Mouse (Mus musculus) hindbrain, embryonic 12.5 days (tissue): ENCODE measurements around the gene Prox2. TPM values are rescaled to one million over a fixed set of nuclear protein-coding genes. Genes with fewer than 3 reads are reported as not detected.
"Not testable (repeated sequence)": the region's sequence is repeated elsewhere in the genome, so short reads cannot be mapped to it uniquely, and the experiment has no call there.

ENCODE experiments used
- ATAC-seq: fragments of 200-750 bp; cut with Nextera tagmentation; 2 replicates; pipeline ENCODE4 v1.8.0; 2017; ENCODE audit warnings: moderate TSS enrichment; ENCODE audit not compliant: low FRiP score
- H3K27ac ChIP-seq: fragments of 300-500 bp; sonication (generic); 2 replicates; pipeline ENCODE4 v1.5.1; 2016; ENCODE audit warnings: mild to moderate bottlenecking
- H3K27me3 ChIP-seq: fragments of 300-500 bp; sonication (generic); 2 replicates; pipeline ENCODE4 v1.6.1; 2016; ENCODE audit warnings: mild to moderate bottlenecking
- H3K36me3 ChIP-seq: fragments of 300-500 bp; sonication (generic); 2 replicates; pipeline ENCODE4 v1.6.1; 2016; ENCODE audit warnings: mild to moderate bottlenecking
- H3K4me1 ChIP-seq: fragments of 300-500 bp; sonication (generic); 2 replicates; pipeline ENCODE4 v1.6.1; 2016
- H3K4me2 ChIP-seq: fragments of 300-500 bp; sonication (generic); replicated peaks from 2 replicates; pipeline ENCODE4 v1.6.1; 2016; ENCODE audit warnings: mild to moderate bottlenecking
- H3K4me3 ChIP-seq: fragments of 300-500 bp; sonication (generic); 2 replicates; pipeline ENCODE4 v1.5.1; 2016; ENCODE audit warnings: mild to moderate bottlenecking
- H3K9ac ChIP-seq: fragments of 300-500 bp; sonication (generic); 2 replicates; pipeline ENCODE4 v1.6.1; 2016; ENCODE audit warnings: mild to moderate bottlenecking, moderate library complexity
- H3K9me3 ChIP-seq: fragments of 300-500 bp; sonication (generic); replicated peaks from 2 replicates; pipeline ENCODE4 v1.6.1; 2016; ENCODE audit warnings: mild to moderate bottlenecking
- WGBS: fragments of 180-500 bp; shearing (Covaris S2); methylation state at CpG from one replicate; pipeline ENCODE4 v1.1.7; 2016; 5-methylcytosine and 5-hydroxymethylcytosine counted together
- polyA plus RNA-seq: library from polyadenylated mRNA; unstranded; fragments of >200 nt; fragmentation: Nextera tagmentation; extraction: Ambion mirVana; gene quantifications from 2 replicates; pipeline ENCODE4 v1.2.1, GENCODE M21; 2016

Prox2 gene
- polyA plus RNA-seq, 1 experiment from 2014 or later: 3.2 TPM

DNA sequence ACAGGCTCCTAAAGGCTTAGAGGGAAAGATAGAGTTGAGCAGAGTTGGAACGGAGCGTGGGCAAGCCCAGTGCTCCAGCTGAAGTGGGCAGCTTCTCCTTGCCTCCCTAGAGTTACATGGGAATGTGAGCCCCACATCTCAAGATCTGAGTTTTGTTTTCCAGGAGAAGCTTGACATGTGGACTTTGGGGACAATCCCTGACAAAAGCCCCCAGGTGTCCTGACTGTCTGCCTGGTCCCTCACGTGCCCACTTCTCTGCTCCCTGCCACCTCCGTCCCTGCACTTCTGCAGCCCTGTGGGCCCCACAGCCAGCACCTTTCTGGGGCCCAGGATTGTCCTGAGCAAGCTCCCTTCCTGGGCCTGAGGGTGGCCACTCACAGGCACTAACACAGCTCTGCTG, 34.3 kb upstream of the Prox2 start:
- Histone ChIP-seq H3K4me2 (no peak overlapping the region), H3K27me3 (peaks cover 6% of the 10 kb centered on the region; the same call in 1 of the 2 replicates), H3K36me3 (peaks cover 3% of the 10 kb centered on the region; the same call in 1 of the 2 replicates), H3K9ac (no peak overlapping the region), H3K4me3 (no peak overlapping the region), H3K27ac (no peak overlapping the region), H3K4me1 (peaks cover 14% of the 10 kb centered on the region), H3K9me3 (no peaks in the 10 kb centered on the region)
- 96% methylated on average over 4 of the region's 4 CpGs for WGBS
- no peak for ATAC-seq

DNA sequence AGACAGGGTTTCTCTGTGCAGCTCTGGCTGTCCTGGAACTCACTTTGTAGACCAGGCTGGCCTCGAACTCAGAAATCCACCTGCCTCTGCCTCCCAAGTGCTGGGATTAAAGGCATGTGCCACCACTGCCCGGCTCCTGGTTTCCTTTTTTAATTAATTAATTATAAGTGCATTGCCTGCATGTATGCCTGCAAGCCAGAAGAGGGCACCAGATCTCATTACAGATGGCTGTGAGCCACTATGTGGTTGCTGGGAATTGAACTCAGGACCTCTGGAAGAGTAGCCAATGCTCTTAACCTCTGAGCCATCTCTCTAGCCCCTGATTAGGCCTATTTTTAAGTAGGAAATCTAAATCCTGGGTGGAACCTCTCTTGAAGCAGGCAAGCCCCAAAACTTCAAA, 33.7 kb upstream of the Prox2 start:
- not testable (repeated sequence) for H3K4me2 ChIP-seq, ATAC-seq, H3K9me3 ChIP-seq, H3K27ac ChIP-seq, H3K4me3 ChIP-seq, H3K36me3 ChIP-seq, H3K27me3 ChIP-seq, H3K9ac ChIP-seq
- H3K4me1 ChIP-seq: peaks cover 14% of the 10 kb centered on the region
- 67% methylated on average over 2 of the region's 2 CpGs for WGBS

- Histone ChIP-seq H3K4me1 (peaks cover 14% of the 10 kb centered on the region), H3K27me3 (0 out of 2 replicates have a peak, but pooled peaks cover 4% of the 10 kb centered on the region), H3K36me3 (peaks cover 3% of the 10 kb centered on the region; the same call in 1 of the 2 replicates), H3K4me2 (no peak overlapping the region), H3K9me3 (no peaks in the 10 kb centered on the region), H3K27ac (no peak overlapping the region), H3K4me3 (no peak overlapping the region), H3K9ac (no peak overlapping the region)
- no peak for ATAC-seq
- WGBS: 12% methylated on average over 4 of the region's 4 CpGs
Measured at GRCm38 (mm10) chr12:85142803-85143202, 32.2 kb upstream of the Prox2 start.

DNA sequence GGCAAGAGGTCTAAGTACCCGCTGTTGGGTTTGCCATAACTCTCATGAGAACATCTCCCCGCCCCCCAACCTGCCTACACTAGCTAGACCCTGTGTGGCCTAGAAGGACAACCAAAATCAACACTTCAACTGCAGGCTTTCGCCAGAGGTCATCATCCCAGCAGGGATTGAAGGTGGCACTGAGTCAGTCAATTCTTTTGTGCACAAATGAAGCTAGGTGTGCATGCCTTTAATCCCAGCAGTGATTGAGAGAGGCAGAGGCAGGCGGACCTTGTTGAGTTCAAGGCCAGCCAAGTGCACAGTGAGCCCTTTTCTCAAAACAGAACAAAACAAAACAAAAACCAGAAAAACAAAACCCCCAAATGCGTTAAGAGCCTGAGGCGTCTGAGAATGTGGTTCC, 30.5 kb upstream of the Prox2 start:
- no peak for ATAC-seq
- Histone ChIP-seq H3K27me3 (0 out of 2 replicates have a peak, but pooled peaks cover 4% of the 10 kb centered on the region), H3K4me1 (peaks cover 6% of the 10 kb centered on the region), H3K9ac (no peak overlapping the region), H3K4me3 (no peak overlapping the region), H3K27ac (no peak overlapping the region), H3K9me3 (no peaks in the 10 kb centered on the region), H3K4me2 (no peak overlapping the region), H3K36me3 (no peaks in the 10 kb centered on the region)
- 76% methylated on average over 6 of the region's 6 CpGs for WGBS

GRCm38 (mm10) chr12:85140036-85140701, 29.6 kb upstream of the Prox2 start:
- no peak for ATAC-seq
- Histone ChIP-seq H3K27ac (no peak overlapping the region), H3K4me1 (no peaks in the 10 kb centered on the region), H3K9ac (no peak overlapping the region), H3K9me3 (no peaks in the 10 kb centered on the region), H3K27me3 (0 out of 2 replicates have a peak, but pooled peaks cover 4% of the 10 kb centered on the region), H3K4me2 (no peak overlapping the region), H3K36me3 (peaks cover 8% of the 10 kb centered on the region), H3K4me3 (no peak overlapping the region)
- 45% methylated on average over 18 of the region's 18 CpGs for WGBS

DNA sequence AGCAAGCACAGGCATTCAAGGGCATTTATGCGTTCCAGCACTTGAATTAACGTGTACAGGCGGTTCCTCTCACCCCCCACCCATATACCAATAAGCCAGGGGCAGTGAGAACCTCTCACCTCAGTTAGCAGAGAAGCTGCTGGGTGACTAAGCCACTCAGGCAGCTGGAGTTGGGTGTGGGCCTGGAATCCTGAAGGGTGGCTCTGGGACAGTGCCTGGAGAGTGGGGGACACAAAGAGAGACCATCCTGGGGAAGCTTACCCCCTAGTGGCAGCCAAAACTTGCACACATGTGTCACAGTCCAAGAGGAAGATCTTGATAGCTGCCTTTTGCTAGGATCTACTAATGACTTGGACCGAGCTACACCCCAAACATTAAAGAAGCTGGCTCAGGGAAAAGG, 26.1 kb upstream of the Prox2 start:
- Histone ChIP-seq H3K4me2 (no peak overlapping the region), H3K4me1 (no peaks in the 10 kb centered on the region), H3K9ac (no peak overlapping the region), H3K27me3 (0 out of 2 replicates have a peak, but pooled peaks cover 4% of the 10 kb centered on the region), H3K9me3 (no peaks in the 10 kb centered on the region), H3K27ac (no peak overlapping the region), H3K36me3 (peaks cover 38% of the 10 kb centered on the region), H3K4me3 (no peak overlapping the region)
- 81% methylated on average over 4 of the region's 4 CpGs for WGBS
- ATAC-seq: no peak

GRCm38 (mm10) chr12:85135513-85136470, 25.2 kb upstream of the Prox2 start:
- Histone ChIP-seq H3K9ac (no peak overlapping the region), H3K9me3 (no peaks in the 10 kb centered on the region), H3K36me3 (peaks cover 45% of the 10 kb centered on the region), H3K27ac (no peak overlapping the region), H3K4me1 (no peaks in the 10 kb centered on the region), H3K4me3 (no peak overlapping the region), H3K4me2 (no peak overlapping the region), H3K27me3 (0 out of 2 replicates have a peak, but pooled peaks cover 3% of the 10 kb centered on the region)
- WGBS: 82% methylated on average over 19 of the region's 19 CpGs
- no peak for ATAC-seq

DNA sequence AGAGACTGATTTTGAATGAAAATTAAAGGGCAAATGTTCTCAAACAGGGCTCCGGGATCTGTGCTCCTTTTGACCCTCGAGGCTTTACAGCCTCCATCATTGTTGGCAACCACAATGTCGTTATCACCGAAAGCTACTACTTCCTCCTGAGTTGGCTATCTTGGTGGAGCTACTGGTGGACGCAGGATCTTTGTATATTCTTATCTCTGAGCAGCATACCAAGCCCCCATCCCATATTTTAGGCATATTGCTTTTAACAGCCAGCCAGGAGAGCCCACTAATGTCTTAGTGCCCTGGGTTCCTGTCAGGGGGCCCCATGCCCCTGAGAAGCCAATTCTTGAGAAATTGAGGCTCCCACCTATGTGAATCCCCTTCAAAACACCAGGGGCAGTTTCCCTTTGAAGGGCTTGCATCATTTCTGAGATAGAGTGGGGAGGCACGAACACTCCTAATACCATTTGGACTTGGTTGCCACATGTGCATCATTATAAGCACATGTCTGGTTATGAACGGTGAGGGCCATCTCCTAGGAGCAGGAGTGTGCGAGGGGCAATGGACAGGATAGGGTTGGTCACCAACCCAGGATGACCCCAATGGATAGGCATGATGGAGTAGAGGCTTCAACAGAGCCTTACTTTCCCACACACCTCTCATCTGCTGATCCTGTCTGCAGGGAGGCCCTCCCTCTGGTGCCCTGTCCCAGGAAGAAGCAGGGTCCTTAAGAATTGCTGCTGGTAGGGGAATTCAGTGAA, 23.7 kb upstream of the Prox2 start:
- Histone ChIP-seq H3K27me3 (no peaks in the 10 kb centered on the region), H3K9me3 (no peaks in the 10 kb centered on the region), H3K4me3 (no peak overlapping the region), H3K4me1 (no peaks in the 10 kb centered on the region), H3K36me3 (peaks cover 61% of the 10 kb centered on the region), H3K9ac (no peak overlapping the region), H3K4me2 (no peak overlapping the region), H3K27ac (no peak overlapping the region)
- no peak for ATAC-seq
- 86% methylated on average over 8 of the region's 8 CpGs for WGBS

- WGBS: 91% methylated on average over 6 of the region's 6 CpGs
- no peak overlapping the region for H3K9ac ChIP-seq
- H3K4me3 ChIP-seq: no peak overlapping the region
- no peaks in the 10 kb centered on the region for H3K27me3 ChIP-seq
- H3K4me2 ChIP-seq: no peak overlapping the region
- ATAC-seq: no peak
- H3K9me3 ChIP-seq: no peaks in the 10 kb centered on the region
- no peak overlapping the region for H3K27ac ChIP-seq
- peaks cover 84% of the 10 kb centered on the region for H3K36me3 ChIP-seq
- no peaks in the 10 kb centered on the region for H3K4me1 ChIP-seq
Measured at GRCm38 (mm10) chr12:85131361-85131760, 20.8 kb upstream of the Prox2 start.

- Histone ChIP-seq H3K4me1 (no peaks in the 10 kb centered on the region), H3K4me3 (no peak overlapping the region), H3K9ac (no peak overlapping the region), H3K27ac (no peak overlapping the region), H3K36me3 (peaks cover 83% of the 10 kb centered on the region), H3K4me2 (no peak overlapping the region), H3K9me3 (no peaks in the 10 kb centered on the region), H3K27me3 (no peaks in the 10 kb centered on the region)
- no peak for ATAC-seq
- 97% methylated on average over 9 of the region's 9 CpGs for WGBS
Measured at GRCm38 (mm10) chr12:85129426-85129978, 18.9 kb upstream of the Prox2 start.

- Histone ChIP-seq H3K27me3 (no peaks in the 10 kb centered on the region), H3K36me3 (peaks cover 84% of the 10 kb centered on the region)
- 89% methylated on average over 8 of the region's 8 CpGs for WGBS
Measured at GRCm38 (mm10) chr12:85126986-85127603, 16.5 kb upstream of the Prox2 start.

More at GRCm38 (mm10) chr12:85126986-85127603, 16.5 kb upstream of the Prox2 start:
- Histone ChIP-seq H3K9ac (no peak overlapping the region), H3K27ac (no peak overlapping the region), H3K9me3 (no peaks in the 10 kb centered on the region), H3K4me3 (no peak overlapping the region), H3K4me2 (no peak overlapping the region), H3K4me1 (no peaks in the 10 kb centered on the region)
- no peak for ATAC-seq
